Mouse (Mus musculus): ENCODE measurements around the gene Epop.

DNA sequence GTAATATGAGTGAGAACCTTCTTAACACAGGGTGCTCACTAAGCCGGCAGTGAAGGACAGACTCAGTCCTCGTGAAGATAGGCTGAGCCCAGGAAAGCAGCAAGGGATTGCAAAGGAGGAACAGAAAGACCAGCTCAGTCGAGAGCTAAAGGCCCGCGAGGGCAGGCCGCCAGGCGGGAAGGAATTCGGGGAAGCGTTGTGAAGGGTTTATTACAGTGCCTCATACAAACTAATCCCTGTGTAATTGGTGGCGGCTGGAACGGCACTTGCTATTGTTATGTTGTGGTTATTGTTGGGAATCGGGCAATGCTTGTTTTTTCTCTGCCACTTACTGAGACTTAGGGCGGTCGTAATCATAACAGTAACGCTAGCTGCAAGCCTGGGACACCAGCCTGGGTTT lies 47.9 kb upstream of the Epop start:
- TF ChIP-seq CTCF (IDR thresholded peaks at IDR 0.05; ENCODE audit: low read depth) (no peak), EP300 (optimal IDR thresholded peaks at IDR 0.05) (no peak)
